In genomic region chr9:21090972-21091706, GRCm38 (mm10) we compare ENCODE assay signal across 9 mouse cellular contexts. TPM values are rescaled to one million over a fixed set of nuclear protein-coding genes. Genes with fewer than 3 reads are reported as not detected.
DNase-seq lines count a peak whose midpoint lies in the region; ATAC-seq and TF ChIP-seq lines count a peak whose summit lies in the region.
"Had no signal": no experiment of that assay in that cellular context is flagged by ENCODE, and none has a peak within 500 bp of the region (broad histone marks: within the 10 kb centered on the region; RNA-seq: fewer than 3 reads in every experiment).

No protein-coding gene starts in this region.

- H3K4me1 ChIP-seq in heart, embryonic 16.5 days (ENCODE audit: control insufficient read depth, insufficient read depth, low read length), result peaks cover 15% of the 10 kb centered on the region
- H3K4me1 ChIP-seq in liver, embryonic 16.5 days (ENCODE audit: control insufficient read depth, low read depth, low read length), result peaks cover 18% of the 10 kb centered on the region

- H3K36me3 ChIP-seq in heart, embryonic 16.5 days (ENCODE audit: control insufficient read depth, insufficient read depth), result peaks cover 31% of the 10 kb centered on the region
- H3K36me3 ChIP-seq in liver, embryonic 16.5 days (ENCODE audit: control insufficient read depth, insufficient read depth), result peaks cover 34% of the 10 kb centered on the region

- no peak for DNase-seq in heart, adult 8-10 months (ENCODE audit: low spot score)
- DNase-seq in Patski (ENCODE audit: low read depth, low spot score), result no peak
- no peak for DNase-seq in ovary, postnatal 36 days (ENCODE audit: low spot score)
- DNase-seq in urinary bladder, adult 2 months (ENCODE audit: low spot score), result no peak
- DNase-seq in right cerebral cortex, postnatal 14 days, result no peak

- H3K4me2 ChIP-seq in heart, embryonic 16.5 days (ENCODE audit: low read depth, low read length), result peak overlapping the region; percentile 91
- peak overlapping the region; percentile 76 for H3K4me2 ChIP-seq in liver, embryonic 16.5 days (ENCODE audit: low read depth, low read length)

- peak overlapping the region; percentile 85 for H3K9ac ChIP-seq in heart, embryonic 16.5 days (ENCODE audit: low read length)
- H3K9ac ChIP-seq in liver, embryonic 16.5 days (ENCODE audit: low read depth, low read length), result peak overlapping the region; percentile 84

- H3K27ac ChIP-seq in heart, embryonic 16.5 days (ENCODE audit: low read length), result peak overlapping the region; percentile 88
- peak overlapping the region; percentile 87 for H3K27ac ChIP-seq in liver, embryonic 16.5 days (ENCODE audit: low read length)

- CTCF ChIA-PET in Patski (lab: Charles Lee), result interaction anchor here (1.0 kb wide), 1 partner anchor 18 kb away, joined by 3 read pairs; no protein-coding TSS in a partner anchor

- in situ Hi-C loops in Patski (cut with MboI; ENCODE audit: low pct_unique_long_range_greater_than_20kb), result no loop called here

- no peak for TF ChIP-seq CTCF in Patski (IDR thresholded peaks at IDR 0.05)

- H3K27me3 ChIP-seq in heart, embryonic 16.5 days (ENCODE audit: control insufficient read depth, insufficient read depth, low read length), result no peaks in the 10 kb centered on the region
- no peaks in the 10 kb centered on the region for H3K27me3 ChIP-seq in Patski
- no peaks in the 10 kb centered on the region for H3K27me3 ChIP-seq in liver, embryonic 16.5 days (ENCODE audit: control insufficient read depth, insufficient read depth, low read depth, low read length)

- POLR2A ChIA-PET in Patski (lab: Charles Lee), result interaction anchor here (0.8 to 1.2 kb wide), 2 partner anchors 15 to 40 kb away, joined by 4 to 6 read pairs; partner anchors contain the start of gene Tyk2

- no peak for ATAC-seq in heart, embryonic 16.5 days (replicated peaks; ENCODE audit: extremely low read depth, insufficient read depth, low FRiP score)
- peak; percentile 18 for ATAC-seq in Patski
- 0 out of 2 replicates have a peak, but pooled peaks have one; percentile 6 for ATAC-seq in granulocyte monocyte progenitor cell, adult 5-6 weeks (replicated peaks; ENCODE audit: poor library complexity, severe bottlenecking)
- 0 out of 2 replicates have a peak, but pooled peaks have one; percentile 0 for ATAC-seq in liver, embryonic 16.5 days (ENCODE audit: low read depth)

- WGBS in heart, embryonic 16.5 days, result 2% methylated on average over 24 of the region's 24 CpGs
- WGBS in liver, embryonic 16.5 days (ENCODE audit: insufficient replicate concordance), result under 1% methylated on average over 24 of the region's 24 CpGs

- peak overlapping the region; percentile 75 for H3K4me3 ChIP-seq in heart, embryonic 16.5 days (ENCODE audit: low read length)
- H3K4me3 ChIP-seq in liver, embryonic 16.5 days (ENCODE audit: low read depth, low read length), result peak overlapping the region; percentile 82

- H3K9me3 ChIP-seq in heart, embryonic 16.5 days (replicated peaks; ENCODE audit: control insufficient read depth, low read length), result no peaks in the 10 kb centered on the region
- no peaks in the 10 kb centered on the region for H3K9me3 ChIP-seq in liver, embryonic 16.5 days (replicated peaks; ENCODE audit: control insufficient read depth, low read length)

RNA-seq across cellular contexts. Expression of gene Gm38431, which starts 0.7 kb away (rescaled TPM):
- polyA plus RNA-seq in heart, embryonic 16.5 days (2015; fragmentation: Nextera tagmentation; extraction: Ambion mirVana), result 2.0 and 2.3 TPM in 2 replicates
- 1 to 10 TPM in 1 of 4 experiments, under 1 TPM in 3; 0.26 to 1.6 (median 0.36) TPM for total RNA-seq in heart, adult 8-10 months (2022)
- polyA plus RNA-seq in Patski (2021), result 1.2 TPM
- 61.0 and 67.3 TPM in 2 replicates for total RNA-seq in granulocyte monocyte progenitor cell, adult 5-6 weeks (2014; fragmentation: Nextera tagmentation)
- total RNA-seq in granulocyte monocyte progenitor cell, adult 5-6 weeks (2017), result 5.5 and 7.5 TPM in 2 replicates
- 0.85 and 1.6 TPM in 2 replicates for polyA plus RNA-seq in liver, embryonic 16.5 days (2015; fragmentation: Nextera tagmentation; extraction: Ambion mirVana)
- 1.3 and 1.8 TPM in 2 replicates for polyA plus RNA-seq in urinary bladder, adult 2 months (2012; rRNA removed)

RNA-seq across cellular contexts. Expression of gene Raver1, which starts 0.7 kb away (rescaled TPM):
- 41.4 and 49.3 TPM in 2 replicates for polyA plus RNA-seq in heart, embryonic 16.5 days (2015; fragmentation: Nextera tagmentation; extraction: Ambion mirVana)
- total RNA-seq in heart, adult 8-10 months (2022), result 10 to 100 TPM; 25.7 to 26.2 (median 26.0) TPM
- polyA plus RNA-seq in Patski (2021), result 65.4 TPM
- 59.8 and 74.1 TPM in 2 replicates for total RNA-seq in granulocyte monocyte progenitor cell, adult 5-6 weeks (2014; fragmentation: Nextera tagmentation)
- 19.6 and 22.9 TPM in 2 replicates for total RNA-seq in granulocyte monocyte progenitor cell, adult 5-6 weeks (2017)
- polyA plus RNA-seq in liver, embryonic 16.5 days (2015; fragmentation: Nextera tagmentation; extraction: Ambion mirVana), result 17.6 and 19.8 TPM in 2 replicates
- polyA plus RNA-seq in urinary bladder, adult 2 months (2012; rRNA removed), result 24.2 and 33.2 TPM in 2 replicates

RNA-seq across cellular contexts. Expression of gene Fdx1l, which starts 17.7 kb away (rescaled TPM):
- 47.9 and 55.0 TPM in 2 replicates for polyA plus RNA-seq in heart, embryonic 16.5 days (2015; fragmentation: Nextera tagmentation; extraction: Ambion mirVana)
- total RNA-seq in heart, adult 8-10 months (2022), result 10 to 100 TPM; 36.4 to 53.0 (median 41.0) TPM
- 61.0 TPM for polyA plus RNA-seq in Patski (2021)
- total RNA-seq in granulocyte monocyte progenitor cell, adult 5-6 weeks (2014; fragmentation: Nextera tagmentation), result 23.5 and 39.7 TPM in 2 replicates
- 56.5 and 59.4 TPM in 2 replicates for total RNA-seq in granulocyte monocyte progenitor cell, adult 5-6 weeks (2017)
- 26.5 and 26.6 TPM in 2 replicates for polyA plus RNA-seq in liver, embryonic 16.5 days (2015; fragmentation: Nextera tagmentation; extraction: Ambion mirVana)
- 51.2 and 63.1 TPM in 2 replicates for polyA plus RNA-seq in urinary bladder, adult 2 months (2012; rRNA removed)

RNA-seq across cellular contexts. Expression of gene Gm49373, which starts 18.2 kb away (rescaled TPM):
- 0.22 and 0.56 TPM in 2 replicates for polyA plus RNA-seq in heart, embryonic 16.5 days (2015; fragmentation: Nextera tagmentation; extraction: Ambion mirVana)
- total RNA-seq in heart, adult 8-10 months (2022), result under 1 TPM in 1 of 4 experiments, not detected in 3; 0.38 TPM
- polyA plus RNA-seq in Patski (2021), result 0.15 TPM
- not detected in 2 replicates for total RNA-seq in granulocyte monocyte progenitor cell, adult 5-6 weeks (2014; fragmentation: Nextera tagmentation)
- total RNA-seq in granulocyte monocyte progenitor cell, adult 5-6 weeks (2017), result 0.60 TPM in 1 of 2 replicates, not detected in the other
- 0.18 and 0.20 TPM in 2 replicates for polyA plus RNA-seq in liver, embryonic 16.5 days (2015; fragmentation: Nextera tagmentation; extraction: Ambion mirVana)
- 0.80 and 0.94 TPM in 2 replicates for polyA plus RNA-seq in urinary bladder, adult 2 months (2012; rRNA removed)

RNA-seq across cellular contexts. Expression of gene Zglp1, which starts 24.2 kb away (rescaled TPM):
- 0.72 and 0.77 TPM in 2 replicates for polyA plus RNA-seq in heart, embryonic 16.5 days (2015; fragmentation: Nextera tagmentation; extraction: Ambion mirVana)
- not detected for total RNA-seq in heart, adult 8-10 months (2022)
- polyA plus RNA-seq in Patski (2021), result 0.10 TPM
- total RNA-seq in granulocyte monocyte progenitor cell, adult 5-6 weeks (2014; fragmentation: Nextera tagmentation), result 6.2 TPM in 1 of 2 replicates, not detected in the other
- not detected in 2 replicates for total RNA-seq in granulocyte monocyte progenitor cell, adult 5-6 weeks (2017)
- 0.43 TPM in 1 of 2 replicates, not detected in the other for polyA plus RNA-seq in liver, embryonic 16.5 days (2015; fragmentation: Nextera tagmentation; extraction: Ambion mirVana)
- polyA plus RNA-seq in urinary bladder, adult 2 months (2012; rRNA removed), result 0.43 TPM in 1 of 2 replicates, not detected in the other
- total RNA-seq: neutrophil, adult 5-6 weeks had no signal
